Mouse (Mus musculus) gastrocnemius, adult 8-10 months (tissue): ENCODE results near the gene Gm10337. TPM values are rescaled to one million over a fixed set of nuclear protein-coding genes. Genes with fewer than 3 reads are reported as not detected.

Experiments used
- DNase-seq, 2 experiments: peaks; one replicate each; pipeline ENCODE4 v3.0.0; 2022; ENCODE audit warnings: low spot score in 2 of 2
- total RNA-seq, 4 experiments: library from RNA; stranded (reverse); gene quantifications; 2 replicates each; pipeline ENCODE4 v1.2.4; 2022

Gene Gm10337
- total RNA-seq, 4 experiments from 2014 or later = not detected

GRCm38 (mm10) chr15:102516728-102517404 lies 13.3 kb downstream of the Gm10337 start, which contains the start of gene Map3k12:
TSS of gene Map3k12 (minus strand) at chr15:102517064.
- DNase-seq = peak; percentile 39 to 57

- no peak for DNase-seq
Measured at GRCm38 (mm10) chr15:102517631-102517975, 14.1 kb downstream of the Gm10337 start.

GRCm38 (mm10) chr15:102517976-102518858 lies 14.7 kb downstream of the Gm10337 start, which contains the start of gene Tarbp2:
TSS of gene Tarbp2 (plus strand) at chr15:102518192.
- DNase-seq = peak; percentile 100

GRCm38 (mm10) chr15:102518859-102519201 lies 15.3 kb downstream of the Gm10337 start:
- DNase-seq = no peak

- no peak for DNase-seq
Measured at GRCm38 (mm10) chr15:102519211-102520141, 16.0 kb downstream of the Gm10337 start.

- no peak for DNase-seq
Measured at GRCm38 (mm10) chr15:102520416-102520815, 16.9 kb downstream of the Gm10337 start.

GRCm38 (mm10) chr15:102521480-102521879 lies 18.0 kb downstream of the Gm10337 start:
- no peak for DNase-seq

- peak in 1 of 2 experiments; percentile 52 for DNase-seq
Measured at GRCm38 (mm10) chr15:102524892-102525485, 21.5 kb downstream of the Gm10337 start, which contains the start of gene Npff. TSS of gene Npff (minus strand) at chr15:102524942.

- DNase-seq = no peak
Measured at GRCm38 (mm10) chr15:102526111-102527002, 22.8 kb downstream of the Gm10337 start.

GRCm38 (mm10) chr15:102527936-102528335 lies 24.4 kb downstream of the Gm10337 start:
- DNase-seq = no peak

- no peak for DNase-seq
Measured at GRCm38 (mm10) chr15:102528396-102528795, 24.9 kb downstream of the Gm10337 start.

- DNase-seq = no peak
Measured at GRCm38 (mm10) chr15:102530566-102530965, 27.0 kb downstream of the Gm10337 start.

- no peak for DNase-seq
Measured at GRCm38 (mm10) chr15:102531586-102531985, 28.1 kb downstream of the Gm10337 start.

GRCm38 (mm10) chr15:102532106-102532900 lies 28.8 kb downstream of the Gm10337 start:
- no peak for DNase-seq

- no peak for DNase-seq
Measured at GRCm38 (mm10) chr15:102533926-102534325, 30.4 kb downstream of the Gm10337 start.

GRCm38 (mm10) chr15:102544801-102545200 lies 41.3 kb downstream of the Gm10337 start:
- DNase-seq = no peak

GRCm38 (mm10) chr15:102546246-102546645 lies 42.7 kb downstream of the Gm10337 start:
- DNase-seq = no peak

GRCm38 (mm10) chr15:102546677-102547427 lies 43.3 kb downstream of the Gm10337 start:
- DNase-seq = peak; percentile 24 to 27
